Mouse (Mus musculus): Measurements from ENCODE around the gene Pacrg.

Gene Pacrg

GRCm38 (mm10) chr17:10624699-10625424, 215.2 kb downstream of the Pacrg start:
- DNase-seq (ENCODE audit: low spot score): no peak

GRCm38 (mm10) chr17:10620621-10621020, 219.5 kb downstream of the Pacrg start:
- no peak for DNase-seq (ENCODE audit: low spot score)

GRCm38 (mm10) chr17:10619881-10620280, 220.2 kb downstream of the Pacrg start:
- DNase-seq (ENCODE audit: low spot score): peak; percentile 22

GRCm38 (mm10) chr17:10617656-10618055, 222.5 kb downstream of the Pacrg start:
- no peak for DNase-seq (ENCODE audit: low spot score)

GRCm38 (mm10) chr17:10615611-10616010, 224.5 kb downstream of the Pacrg start:
- DNase-seq (ENCODE audit: low spot score): no peak

GRCm38 (mm10) chr17:10614696-10615095, 225.4 kb downstream of the Pacrg start:
- no peak for DNase-seq (ENCODE audit: low spot score)

- no peak for DNase-seq (ENCODE audit: low spot score)
These were observed 228.5 kb downstream of the Pacrg start for GRCm38 (mm10) chr17:10611626-10612025.

GRCm38 (mm10) chr17:10608146-10608545, 232.0 kb downstream of the Pacrg start:
- no peak for DNase-seq (ENCODE audit: low spot score)

- no peak for DNase-seq (ENCODE audit: low spot score)
These were observed 234.0 kb downstream of the Pacrg start for GRCm38 (mm10) chr17:10606090-10606489.

- DNase-seq (ENCODE audit: low spot score): no peak
These were observed 242.4 kb downstream of the Pacrg start for GRCm38 (mm10) chr17:10597741-10598140.

- DNase-seq (ENCODE audit: low spot score): no peak
These were observed 250.5 kb downstream of the Pacrg start for GRCm38 (mm10) chr17:10589604-10590003.

- no peak for DNase-seq (ENCODE audit: low spot score)
These were observed 251.2 kb downstream of the Pacrg start for GRCm38 (mm10) chr17:10588922-10589400.

- no peak for DNase-seq (ENCODE audit: low spot score)
These were observed 256.8 kb downstream of the Pacrg start for GRCm38 (mm10) chr17:10583301-10583700.

- DNase-seq (ENCODE audit: low spot score): no peak
These were observed 264.8 kb downstream of the Pacrg start for GRCm38 (mm10) chr17:10575306-10575705.

- DNase-seq (ENCODE audit: low spot score): no peak
These were observed 267.7 kb downstream of the Pacrg start for GRCm38 (mm10) chr17:10572436-10572835.

- no peak for DNase-seq (ENCODE audit: low spot score)
These were observed 270.8 kb downstream of the Pacrg start for GRCm38 (mm10) chr17:10569270-10569669.

GRCm38 (mm10) chr17:10567411-10567810, 272.7 kb downstream of the Pacrg start:
- no peak for DNase-seq (ENCODE audit: low spot score)

- no peak for DNase-seq (ENCODE audit: low spot score)
These were observed 275.9 kb downstream of the Pacrg start for GRCm38 (mm10) chr17:10564191-10564590.

- DNase-seq (ENCODE audit: low spot score): no peak
These were observed 277.2 kb downstream of the Pacrg start for GRCm38 (mm10) chr17:10562871-10563270.

- DNase-seq (ENCODE audit: low spot score): no peak
These were observed 280.1 kb downstream of the Pacrg start for GRCm38 (mm10) chr17:10560053-10560452.

- DNase-seq (ENCODE audit: low spot score): no peak
These were observed 281.4 kb downstream of the Pacrg start for GRCm38 (mm10) chr17:10558671-10559070.

GRCm38 (mm10) chr17:10552295-10553056, 287.6 kb downstream of the Pacrg start:
- no peak for DNase-seq (ENCODE audit: low spot score)
